Mouse (Mus musculus) neutrophil, adult 83 days (primary cell): Measurements from ENCODE around the gene Tyr. TPM values are rescaled to one million over a fixed set of nuclear protein-coding genes. Genes with fewer than 3 reads are reported as not detected.

Source experiments
- total RNA-seq, 2 experiments: library from RNA; stranded (reverse); gene quantifications; one replicate each; pipeline ENCODE4 v1.2.4; 2023

Tyr gene
- not detected for total RNA-seq

GRCm38 (mm10) chr7:87493412-87493811 is at the start of gene Tyr:
Gene Tyr, minus strand, starts transcription at chr7:87493512.

Other genes with a start within 250 kb of the Tyr start
- not detected for gene Nox4, start 247.4 kb downstream of the Tyr start, total RNA-seq
- gene Grm5, start 90.7 kb upstream of the Tyr start, total RNA-seq: not detected